Mouse (Mus musculus): ENCODE data around the gene Cdk7. TPM values are rescaled to one million over a fixed set of nuclear protein-coding genes. Genes with fewer than 3 reads are reported as not detected.

Cdk7 gene
- 35.8 and 40.0 TPM in 2 replicates for polyA plus RNA-seq (2015; fragmentation: Nextera tagmentation; extraction: Ambion mirVana)

DNA sequence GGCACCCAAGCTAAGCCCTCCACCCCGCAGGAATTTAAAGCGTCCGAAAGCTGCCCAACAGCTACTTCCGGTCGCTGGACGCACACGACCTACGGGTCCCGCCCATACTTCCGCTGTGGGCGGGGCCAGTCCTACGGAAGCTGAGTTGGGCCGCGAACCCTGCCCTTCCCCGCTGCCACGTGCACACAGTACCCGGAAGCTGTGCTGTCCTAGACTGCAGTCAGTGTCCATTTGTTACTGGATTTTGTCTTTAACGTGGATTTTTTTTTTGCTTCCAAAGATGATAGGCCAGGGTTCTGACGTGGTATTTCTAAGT, at the start of gene Cdk7:
Gene Cdk7 (minus strand): TSS at position 79 of the 316 bp plus-strand sequence.
- Histone ChIP-seq H3K9ac (ENCODE audit: low read depth, low read length) (peak within 1 kb of the TSS; percentile 81), H3K4me2 (ENCODE audit: low read length) (peak within 1 kb of the TSS; percentile 74), H3K27me3 (replicated peaks; ENCODE audit: control insufficient read depth, insufficient read depth, low read length) (no peaks in the 10 kb centered on the region), H3K4me3 (ENCODE audit: low read length) (peak within 1 kb of the TSS; percentile 61), H3K36me3 (ENCODE audit: control insufficient read depth, insufficient read depth, low read length) (0 out of 2 replicates have a peak, but pooled peaks cover 2% of the 10 kb centered on the region), H3K4me1 (ENCODE audit: control insufficient read depth, insufficient read depth, low read depth, low read length) (peaks cover 11% of the 10 kb centered on the region), H3K9me3 (ENCODE audit: control insufficient read depth, low read length) (no peaks in the 10 kb centered on the region), H3K27ac (ENCODE audit: low read depth, low read length) (peak within 1 kb of the TSS; percentile 85)
- ATAC-seq = peak; percentile 99
- 0% methylated on average over 19 of the region's 19 CpGs for WGBS

DNA sequence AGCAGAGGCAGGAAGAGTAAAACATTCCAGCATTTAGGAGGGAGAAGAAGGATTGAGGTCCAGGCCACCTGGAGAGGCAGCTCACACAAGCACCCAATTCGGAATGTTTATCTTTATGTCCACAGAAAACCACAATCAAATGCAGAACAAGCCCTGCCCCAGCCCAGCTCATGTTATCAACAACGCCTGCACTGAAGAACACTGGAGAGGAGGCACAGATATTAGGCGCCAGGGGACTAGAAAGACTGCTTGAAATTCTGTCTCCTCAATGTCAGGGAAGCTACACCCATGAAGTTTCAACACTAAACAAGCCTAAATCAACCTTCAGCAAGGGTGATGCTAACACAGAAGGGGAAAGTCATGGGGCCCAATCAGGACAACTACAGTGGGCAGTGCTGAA, 46.8 kb upstream of the Cdk7 start:
- H3K27ac ChIP-seq (ENCODE audit: low read depth, low read length) = no peak overlapping the region
- no peaks in the 10 kb centered on the region for H3K36me3 ChIP-seq (ENCODE audit: control insufficient read depth, insufficient read depth, low read length)
- WGBS = 87% methylated on average over 3 of the region's 3 CpGs
- no peak overlapping the region for H3K4me2 ChIP-seq (ENCODE audit: low read length)
- no peak overlapping the region for H3K4me3 ChIP-seq (ENCODE audit: low read length)
- no peak overlapping the region for H3K9ac ChIP-seq (ENCODE audit: low read depth, low read length)
- peaks cover 10% of the 10 kb centered on the region for H3K4me1 ChIP-seq (ENCODE audit: control insufficient read depth, insufficient read depth, low read depth, low read length)
- no peak for ATAC-seq
- no peaks in the 10 kb centered on the region for H3K27me3 ChIP-seq (replicated peaks; ENCODE audit: control insufficient read depth, insufficient read depth, low read length)
- H3K9me3 ChIP-seq (ENCODE audit: control insufficient read depth, low read length) = no peaks in the 10 kb centered on the region

DNA sequence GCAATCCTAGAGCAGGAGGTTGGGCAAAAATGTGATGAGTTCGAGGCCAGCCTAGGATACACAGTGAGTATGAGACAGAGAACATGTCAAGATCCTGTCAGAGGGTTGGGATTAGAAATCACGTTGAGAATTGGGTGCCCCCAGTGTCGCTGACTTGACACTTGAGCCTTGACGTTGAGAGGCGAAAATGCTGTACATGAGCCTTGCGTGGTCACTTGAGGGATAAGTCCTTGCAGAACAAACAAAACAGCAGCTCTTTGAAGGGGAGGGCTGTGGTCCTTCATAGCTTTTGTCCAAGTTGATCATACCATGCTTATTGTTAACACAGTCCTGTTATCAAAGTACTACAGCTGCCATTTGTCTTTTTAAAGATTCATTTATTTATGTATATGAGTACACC, 46.0 kb upstream of the Cdk7 start:
- Histone ChIP-seq H3K4me1 (ENCODE audit: control insufficient read depth, insufficient read depth, low read depth, low read length) (peaks cover 10% of the 10 kb centered on the region), H3K27ac (ENCODE audit: low read depth, low read length) (no peak overlapping the region), H3K9ac (ENCODE audit: low read depth, low read length) (no peak overlapping the region), H3K9me3 (ENCODE audit: control insufficient read depth, low read length) (no peaks in the 10 kb centered on the region), H3K27me3 (replicated peaks; ENCODE audit: control insufficient read depth, insufficient read depth, low read length) (no peaks in the 10 kb centered on the region), H3K4me3 (ENCODE audit: low read length) (no peak overlapping the region), H3K4me2 (ENCODE audit: low read length) (no peak overlapping the region), H3K36me3 (ENCODE audit: control insufficient read depth, insufficient read depth, low read length) (no peaks in the 10 kb centered on the region)
- 73% methylated on average over 6 of the region's 6 CpGs for WGBS
- ATAC-seq = no peak

DNA sequence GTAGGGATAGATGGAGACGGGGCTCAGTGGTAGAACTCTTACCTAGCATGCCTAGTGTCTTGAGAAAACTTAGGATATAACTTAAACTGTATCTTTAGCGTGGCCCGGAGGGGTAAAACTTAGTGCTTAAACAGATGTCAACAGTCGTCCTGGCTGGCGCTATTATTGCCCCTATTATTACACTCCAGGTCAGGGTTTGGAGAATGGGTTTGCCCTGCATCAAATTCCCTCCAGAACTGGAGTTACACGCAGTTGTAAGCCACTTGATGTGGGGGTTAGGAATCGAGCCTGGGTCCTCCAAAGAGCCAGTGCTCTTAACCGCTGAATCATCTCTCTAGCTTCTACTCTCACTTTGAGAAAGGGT, 45.3 kb upstream of the Cdk7 start:
- 0 out of 2 replicates have a peak overlapping the region, but pooled peaks have one; percentile 29 for H3K27ac ChIP-seq (ENCODE audit: low read depth, low read length)
- no peaks in the 10 kb centered on the region for H3K27me3 ChIP-seq (replicated peaks; ENCODE audit: control insufficient read depth, insufficient read depth, low read length)
- no peaks in the 10 kb centered on the region for H3K36me3 ChIP-seq (ENCODE audit: control insufficient read depth, insufficient read depth, low read length)
- H3K4me2 ChIP-seq (ENCODE audit: low read length) = peak overlapping the region; percentile 82
- H3K9me3 ChIP-seq (ENCODE audit: control insufficient read depth, low read length) = no peaks in the 10 kb centered on the region
- H3K4me3 ChIP-seq (ENCODE audit: low read length) = peak overlapping the region; percentile 72
- no peak for ATAC-seq
- peak overlapping the region; percentile 63 for H3K9ac ChIP-seq (ENCODE audit: low read depth, low read length)
- peaks cover 10% of the 10 kb centered on the region for H3K4me1 ChIP-seq (ENCODE audit: control insufficient read depth, insufficient read depth, low read depth, low read length)
- WGBS = 11% methylated on average over 8 of the region's 8 CpGs

DNA sequence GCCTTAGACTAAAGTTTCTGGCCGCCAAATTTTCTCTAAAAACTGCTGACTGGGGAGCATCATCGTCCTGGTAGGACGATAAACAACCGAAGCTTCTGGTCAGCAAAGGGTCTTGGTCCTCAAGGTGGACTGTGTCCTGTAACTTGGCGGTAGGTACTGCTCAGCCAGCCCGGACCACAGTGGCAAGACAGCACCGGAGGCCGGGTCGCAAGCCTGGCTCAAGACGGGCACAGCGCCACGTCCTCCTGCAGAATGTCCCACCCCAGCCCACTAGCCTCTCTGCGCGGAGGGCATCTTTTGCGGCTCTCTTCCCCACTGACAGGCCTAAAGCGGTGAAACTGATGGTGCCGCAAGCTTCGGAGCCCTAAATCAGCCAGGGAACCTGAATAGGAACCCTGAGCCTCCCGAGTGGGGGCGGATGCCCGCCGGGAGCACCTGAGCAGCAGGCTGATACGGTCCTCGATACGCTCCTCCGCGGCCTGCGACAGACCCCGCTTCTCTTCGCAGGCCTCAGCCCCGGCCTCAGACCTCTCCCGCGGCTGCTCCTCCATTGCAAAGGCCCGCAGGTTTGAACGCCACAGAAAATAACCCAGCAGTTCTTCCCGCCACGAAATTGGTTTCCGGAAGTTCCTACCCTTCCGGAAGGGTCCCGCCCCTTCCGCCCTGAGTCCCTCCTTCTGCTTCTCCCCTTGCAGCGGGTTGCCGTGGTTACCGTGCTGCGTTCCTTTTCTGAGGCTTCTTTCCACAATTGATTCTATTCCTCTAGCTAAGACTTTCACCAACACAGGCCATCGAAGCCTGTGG, 44.7 kb upstream of the Cdk7 start, which contains the start of gene Cenph:
Gene Cenph (minus strand): TSS at position 648 of the 804 bp plus-strand sequence.
- ATAC-seq = peak; percentile 99
- H3K27ac ChIP-seq (ENCODE audit: low read depth, low read length) = 0 out of 2 replicates have a peak within 1 kb of the TSS, but pooled peaks have one; percentile 29

DNA sequence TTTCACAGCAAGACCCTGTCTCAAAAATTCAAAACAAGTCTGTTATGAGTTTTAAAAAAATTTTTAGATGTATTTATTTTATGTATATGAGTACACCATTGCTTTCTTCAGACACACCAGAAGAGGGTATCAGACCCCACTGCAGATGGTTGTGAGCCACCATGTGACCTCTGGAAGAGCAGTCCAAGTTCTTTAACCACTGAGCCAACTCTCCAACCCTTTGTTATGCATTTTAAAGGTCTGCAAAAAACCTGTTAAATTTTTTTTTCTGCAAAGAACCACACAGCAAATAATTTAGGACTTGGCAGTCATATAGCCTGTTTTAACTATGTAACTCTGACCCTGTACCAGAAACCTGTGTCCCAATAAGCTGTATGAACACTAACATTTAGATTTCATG, 44.0 kb upstream of the Cdk7 start:
- no peak for ATAC-seq
- H3K27me3 ChIP-seq (replicated peaks; ENCODE audit: control insufficient read depth, insufficient read depth, low read length) = no peaks in the 10 kb centered on the region
- H3K9ac ChIP-seq (ENCODE audit: low read depth, low read length) = no peak overlapping the region
- H3K9me3 ChIP-seq (ENCODE audit: control insufficient read depth, low read length) = no peaks in the 10 kb centered on the region
- H3K4me3 ChIP-seq (ENCODE audit: low read length) = peak overlapping the region; percentile 72
- H3K4me2 ChIP-seq (ENCODE audit: low read length) = peak overlapping the region; percentile 82
- no peaks in the 10 kb centered on the region for H3K36me3 ChIP-seq (ENCODE audit: control insufficient read depth, insufficient read depth, low read length)
- H3K4me1 ChIP-seq (ENCODE audit: control insufficient read depth, insufficient read depth, low read depth, low read length) = peaks cover 10% of the 10 kb centered on the region
- no peak overlapping the region for H3K27ac ChIP-seq (ENCODE audit: low read depth, low read length)

More for the DNA sequence above, 44.7 kb upstream of the Cdk7 start, which contains the start of gene Cenph:
- H3K4me3 ChIP-seq (ENCODE audit: low read length) = peak within 1 kb of the TSS; percentile 72
- H3K9ac ChIP-seq (ENCODE audit: low read depth, low read length) = peak within 1 kb of the TSS; percentile 63
- no peaks in the 10 kb centered on the region for H3K9me3 ChIP-seq (ENCODE audit: control insufficient read depth, low read length)
- H3K4me1 ChIP-seq (ENCODE audit: control insufficient read depth, insufficient read depth, low read depth, low read length) = peaks cover 10% of the 10 kb centered on the region
- WGBS = under 1% methylated on average over 46 of the region's 46 CpGs
- peak within 1 kb of the TSS; percentile 82 for H3K4me2 ChIP-seq (ENCODE audit: low read length)
- no peaks in the 10 kb centered on the region for H3K36me3 ChIP-seq (ENCODE audit: control insufficient read depth, insufficient read depth, low read length)
- H3K27me3 ChIP-seq (replicated peaks; ENCODE audit: control insufficient read depth, insufficient read depth, low read length) = no peaks in the 10 kb centered on the region

DNA sequence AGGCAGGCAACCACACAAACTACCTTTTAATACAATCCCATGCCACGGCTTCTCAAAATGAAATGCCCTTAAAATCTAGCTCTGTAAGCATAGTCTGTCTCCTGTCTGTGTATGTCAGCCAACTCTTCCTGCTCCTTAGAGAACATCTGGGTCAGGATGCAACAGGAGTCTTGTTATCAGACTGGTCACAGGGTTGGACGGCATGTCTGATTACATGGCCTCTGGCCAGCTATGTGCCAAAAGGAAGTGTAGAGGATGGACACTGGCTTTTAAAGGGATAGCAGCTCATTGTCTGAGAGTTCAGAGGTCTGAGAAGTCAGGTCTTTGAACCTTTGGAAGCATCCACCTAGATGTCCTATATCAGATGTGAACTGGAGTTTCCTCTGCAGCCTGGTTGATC, 24.6 kb upstream of the Cdk7 start:
- no peaks in the 10 kb centered on the region for H3K36me3 ChIP-seq (ENCODE audit: control insufficient read depth, insufficient read depth, low read length)
- no peak overlapping the region for H3K4me2 ChIP-seq (ENCODE audit: low read length)
- H3K9me3 ChIP-seq (ENCODE audit: control insufficient read depth, low read length) = no peaks in the 10 kb centered on the region
- ATAC-seq = no peak
- no peak overlapping the region for H3K27ac ChIP-seq (ENCODE audit: low read depth, low read length)
- no peak overlapping the region for H3K9ac ChIP-seq (ENCODE audit: low read depth, low read length)
- no peaks in the 10 kb centered on the region for H3K4me1 ChIP-seq (ENCODE audit: control insufficient read depth, insufficient read depth, low read depth, low read length)
- H3K27me3 ChIP-seq (replicated peaks; ENCODE audit: control insufficient read depth, insufficient read depth, low read length) = no peaks in the 10 kb centered on the region
- H3K4me3 ChIP-seq (ENCODE audit: low read length) = no peak overlapping the region
- 96% methylated on average over 2 of the region's 2 CpGs for WGBS

DNA sequence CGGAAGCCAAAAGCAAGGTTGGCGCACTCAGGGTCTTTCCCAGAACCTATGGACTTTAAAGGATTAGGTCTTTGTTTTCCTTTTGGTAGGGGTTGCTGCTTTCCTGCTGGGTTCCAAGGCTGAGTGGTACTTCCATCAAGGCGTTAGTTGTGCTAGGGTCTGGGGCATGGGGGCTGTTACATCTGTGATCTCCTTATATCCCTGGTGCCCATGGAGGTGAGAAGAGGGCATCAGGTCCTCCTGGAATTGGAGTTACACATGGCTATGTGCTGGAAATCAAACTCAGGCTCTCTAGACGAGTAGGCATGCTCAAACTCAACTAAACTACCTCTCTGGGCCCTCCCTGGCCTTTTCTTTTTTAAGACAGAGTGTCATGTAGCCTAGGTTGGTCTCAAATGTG, 23.4 kb upstream of the Cdk7 start:
- no peak overlapping the region for H3K9ac ChIP-seq (ENCODE audit: low read depth, low read length)
- WGBS = 67% methylated on average over 4 of the region's 4 CpGs
- H3K4me3 ChIP-seq (ENCODE audit: low read length) = no peak overlapping the region
- no peaks in the 10 kb centered on the region for H3K36me3 ChIP-seq (ENCODE audit: control insufficient read depth, insufficient read depth, low read length)
- H3K27me3 ChIP-seq (replicated peaks; ENCODE audit: control insufficient read depth, insufficient read depth, low read length) = no peaks in the 10 kb centered on the region
- H3K27ac ChIP-seq (ENCODE audit: low read depth, low read length) = no peak overlapping the region
- no peak overlapping the region for H3K4me2 ChIP-seq (ENCODE audit: low read length)
- H3K4me1 ChIP-seq (ENCODE audit: control insufficient read depth, insufficient read depth, low read depth, low read length) = no peaks in the 10 kb centered on the region
- no peak for ATAC-seq
- H3K9me3 ChIP-seq (ENCODE audit: control insufficient read depth, low read length) = no peaks in the 10 kb centered on the region

DNA sequence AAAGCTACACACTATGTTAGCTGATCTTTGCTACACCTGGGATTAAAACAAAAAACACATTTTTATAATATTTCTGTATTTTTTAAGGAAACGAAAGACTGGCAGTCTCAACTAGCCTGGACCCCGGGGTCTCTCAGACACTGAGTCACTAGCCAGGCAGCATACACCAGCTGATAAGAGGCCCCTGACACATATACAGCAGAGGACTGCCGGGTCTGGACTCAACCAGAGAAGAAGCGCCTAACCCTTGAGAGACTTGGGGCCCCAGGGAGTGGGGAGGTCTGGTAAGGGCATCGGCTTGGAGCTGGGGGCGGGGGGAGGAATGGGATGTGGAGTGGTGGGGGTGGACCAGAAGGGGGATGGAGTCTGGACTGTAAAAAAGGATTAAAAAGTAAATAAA, 22.3 kb upstream of the Cdk7 start:
- no peak overlapping the region for H3K4me2 ChIP-seq (ENCODE audit: low read length)
- no peaks in the 10 kb centered on the region for H3K36me3 ChIP-seq (ENCODE audit: control insufficient read depth, insufficient read depth, low read length)
- H3K27me3 ChIP-seq (replicated peaks; ENCODE audit: control insufficient read depth, insufficient read depth, low read length) = no peaks in the 10 kb centered on the region
- WGBS = 86% methylated on average over 6 of the region's 6 CpGs
- H3K4me3 ChIP-seq (ENCODE audit: low read length) = no peak overlapping the region
- no peaks in the 10 kb centered on the region for H3K4me1 ChIP-seq (ENCODE audit: control insufficient read depth, insufficient read depth, low read depth, low read length)
- H3K9ac ChIP-seq (ENCODE audit: low read depth, low read length) = no peak overlapping the region
- ATAC-seq = no peak
- no peak overlapping the region for H3K27ac ChIP-seq (ENCODE audit: low read depth, low read length)
- no peaks in the 10 kb centered on the region for H3K9me3 ChIP-seq (ENCODE audit: control insufficient read depth, low read length)

Data from hindbrain, embryonic 16.5 days (tissue).